Comparison of ENCODE assay signal across 8 mouse cellular contexts in genomic region chr6:142570046-142570770, GRCm38 (mm10). TPM values are rescaled to one million over a fixed set of nuclear protein-coding genes. Genes with fewer than 3 reads are reported as not detected.
A peak's percentile ranks its signal among the peaks of the same experiment; 100 is the strongest.
DNase-seq lines count a peak whose midpoint lies in the region; ATAC-seq and TF ChIP-seq lines count a peak whose summit lies in the region.

No protein-coding gene starts in this region.

- ATAC-seq in lung, postnatal 0 days, result no peak
- 0 out of 2 replicates have a peak, but pooled peaks have one; percentile 19 for ATAC-seq in neural tube, embryonic 14.5 days (ENCODE audit: low read depth)

- H3K4me2 ChIP-seq in lung, postnatal 0 days (replicated peaks; ENCODE audit: low read depth, low read length), result peak overlapping the region; percentile 74
- H3K4me2 ChIP-seq in neural tube, embryonic 14.5 days (ENCODE audit: low read depth, low read length), result peak overlapping the region; percentile 95

- H3K36me3 ChIP-seq in lung, postnatal 0 days (ENCODE audit: insufficient read depth, low read length), result no peaks in the 10 kb centered on the region
- no peaks in the 10 kb centered on the region for H3K36me3 ChIP-seq in limb, embryonic 10.5 days
- H3K36me3 ChIP-seq in neural tube, embryonic 14.5 days (ENCODE audit: control insufficient read depth, insufficient read depth, low read length), result no peaks in the 10 kb centered on the region

- TF ChIP-seq CTCF in lung, postnatal 0 days (IDR thresholded peaks at IDR 0.05), result no peak

- no peak overlapping the region for H3K27ac ChIP-seq in lung, postnatal 0 days (ENCODE audit: low read length)
- H3K27ac ChIP-seq in limb, embryonic 10.5 days, result no peak overlapping the region
- no peak overlapping the region for H3K27ac ChIP-seq in neural tube, embryonic 14.5 days (ENCODE audit: low read depth, low read length)

- no peak overlapping the region for H3K9ac ChIP-seq in lung, postnatal 0 days (replicated peaks; ENCODE audit: low read depth)
- H3K9ac ChIP-seq in neural tube, embryonic 14.5 days (replicated peaks; ENCODE audit: low read depth, low read length), result no peak overlapping the region

- H3K27me3 ChIP-seq in lung, postnatal 0 days (replicated peaks; ENCODE audit: insufficient read depth, low read length), result peaks cover 24% of the 10 kb centered on the region
- H3K27me3 ChIP-seq in limb, embryonic 10.5 days (ENCODE audit: low read depth, poor library complexity, severe bottlenecking), result peaks cover 78% of the 10 kb centered on the region
- H3K27me3 ChIP-seq in neural tube, embryonic 14.5 days (ENCODE audit: control insufficient read depth, insufficient read depth, low read length), result peaks cover 18% of the 10 kb centered on the region

- H3K4me3 ChIP-seq in lung, postnatal 0 days (ENCODE audit: low read depth, low read length), result peak overlapping the region; percentile 40
- peak overlapping the region; percentile 56; the same call in 1 of the 2 replicates for H3K4me3 ChIP-seq in limb, embryonic 10.5 days
- H3K4me3 ChIP-seq in neural tube, embryonic 14.5 days (ENCODE audit: low read depth, low read length), result peak overlapping the region; percentile 41

- peak; percentile 14 for DNase-seq in adrenal gland, postnatal 14 days
- DNase-seq in adrenal gland, postnatal 10 days, result no peak
- DNase-seq in lung, postnatal 0 days (ENCODE audit: low spot score), result no peak
- DNase-seq in lung, postnatal 25 days (ENCODE audit: low spot score), result no peak
- peak; percentile 31 for DNase-seq in limb, embryonic 10.5 days (ENCODE audit: low spot score)
- no peak for DNase-seq in layer of hippocampus, adult 9-10 months (ENCODE audit: low spot score)
- DNase-seq in layer of hippocampus, adult 9-11 months, result no peak

- no peak for TF ChIP-seq EP300 in lung, postnatal 0 days (IDR thresholded peaks at IDR 0.05)

- H3K4me1 ChIP-seq in lung, postnatal 0 days (ENCODE audit: insufficient read depth, low read depth, low read length), result peaks cover 3% of the 10 kb centered on the region; the same call in 1 of the 2 replicates
- H3K4me1 ChIP-seq in limb, embryonic 10.5 days, result peaks cover 21% of the 10 kb centered on the region
- H3K4me1 ChIP-seq in neural tube, embryonic 14.5 days (ENCODE audit: control insufficient read depth, insufficient read depth, low read length), result 0 out of 2 replicates have a peak, but pooled peaks cover 6% of the 10 kb centered on the region

- H3K9me3 ChIP-seq in lung, postnatal 0 days (ENCODE audit: low read length), result no peaks in the 10 kb centered on the region
- no peaks in the 10 kb centered on the region for H3K9me3 ChIP-seq in limb, embryonic 10.5 days (replicated peaks)
- H3K9me3 ChIP-seq in neural tube, embryonic 14.5 days (ENCODE audit: control insufficient read depth, low read length), result no peaks in the 10 kb centered on the region

- WGBS in lung, postnatal 0 days, result 13% methylated on average over 30 of the region's 30 CpGs
- 9% methylated on average over 30 of the region's 30 CpGs for WGBS in limb, embryonic 10.5 days
- 6% methylated on average over 30 of the region's 30 CpGs for WGBS in neural tube, embryonic 14.5 days

RNA-seq across cellular contexts. Expression of gene Kcnj8, which starts 1.2 kb away (rescaled TPM):
- 20.5 and 24.1 TPM in 2 replicates for total RNA-seq in adrenal gland, postnatal 14 days (2021)
- total RNA-seq in adrenal gland, postnatal 10 days (2021), result 10 to 100 TPM; 22.2 to 23.9 TPM
- 17.7 and 21.5 TPM in 2 replicates for polyA plus RNA-seq in lung, postnatal 0 days (2015; fragmentation: Nextera tagmentation; extraction: Ambion mirVana)
- 0.09 and 0.16 TPM in 2 replicates for polyA plus RNA-seq in limb, embryonic 10.5 days (2016; fragmentation: Nextera tagmentation; extraction: Ambion mirVana)
- polyA plus RNA-seq in neural tube, embryonic 14.5 days (2014; fragmentation: Nextera tagmentation; extraction: Ambion mirVana), result 8.3 and 11.7 TPM in 2 replicates

Comparison
In these comparisons a context has a peak if more than half of its experiments do, and no peak if none do; other contexts are left out.
1. DNase-seq: peak in adrenal gland, postnatal 14 days (single experiment) and limb, embryonic 10.5 days (single experiment); none in adrenal gland, postnatal 10 days (single experiment), lung, postnatal 0 days (single experiment), lung, postnatal 25 days (single experiment), layer of hippocampus, adult 9-10 months (single experiment) and layer of hippocampus, adult 9-11 months (single experiment).
2. Peak in every context shown above with its lines, with median percentiles within 50 percentile points of each other: H3K4me3 ChIP-seq.